Mouse (Mus musculus) MEL (cell line): ENCODE results near the gene Atad1. TPM values are rescaled to one million over a fixed set of nuclear protein-coding genes. Genes with fewer than 3 reads are reported as not detected.

Source experiments
- DNase-seq: peaks from one replicate; pipeline ENCODE4 v3.0.0; 2011; ENCODE audit warnings: low read depth, low spot score
- H3K27ac ChIP-seq: 2 replicates; pipeline ENCODE4 v1.5.1; 2012; ENCODE audit warnings: low read depth, mild to moderate bottlenecking, control low read depth, low read length, moderate library complexity; ENCODE audit not compliant: control insufficient read depth
- H3K27me3 ChIP-seq, 2 experiments: fragments of 150-350 bp in 1 of 2; sonication (generic) in 1 of 2; 2 replicates each; pipeline ENCODE4 v1.6.1; 2012; ENCODE audit warnings: low read length in 2 of 2, mild to moderate bottlenecking in 2 of 2, improper control_type of control experiment in 1 of 2, moderate library complexity in 1 of 2; ENCODE audit not compliant: insufficient read depth in 2 of 2, control insufficient read depth in 1 of 2
- H3K36me3 ChIP-seq, 2 experiments: 2 replicates each; pipeline ENCODE4 v1.6.1; 2012 to 2014; ENCODE audit warnings: low read length in 2 of 2, improper control_type of control experiment in 1 of 2, inconsistent platforms in 1 of 2, mild to moderate bottlenecking in 1 of 2; ENCODE audit not compliant: insufficient read depth in 2 of 2, control insufficient read depth in 1 of 2
- H3K4me1 ChIP-seq, 2 experiments: fragments of 150-350 bp in 1 of 2; sonication (generic) in 1 of 2; 2 replicates each; pipeline ENCODE4 v1.6.1; 2012; ENCODE audit warnings: low read length in 2 of 2, improper control_type of control experiment in 1 of 2, mild to moderate bottlenecking in 1 of 2; ENCODE audit not compliant: insufficient read depth in 2 of 2, control insufficient read depth in 1 of 2
- H3K4me3 ChIP-seq, 2 experiments: fragments of 150-350 bp in 1 of 2; sonication (generic) in 1 of 2; 2 replicates each; pipeline ENCODE4 v1.5.1; 2012; ENCODE audit warnings: low read depth in 2 of 2, low read length in 2 of 2, mild to moderate bottlenecking in 2 of 2, moderate library complexity in 2 of 2, control low read depth in 1 of 2, improper control_type of control experiment in 1 of 2; ENCODE audit not compliant: control insufficient read depth in 1 of 2, insufficient read depth in 1 of 2
- H3K79me2 ChIP-seq: 2 replicates; pipeline ENCODE4 v1.6.1; 2012; ENCODE audit warnings: mild to moderate bottlenecking, low read length, moderate library complexity; ENCODE audit not compliant: control insufficient read depth, poor library complexity, insufficient read depth
- H3K9ac ChIP-seq: 2 replicates; pipeline ENCODE4 v1.6.1; 2012; ENCODE audit warnings: low read depth, mild to moderate bottlenecking, control low read depth, low read length, moderate library complexity; ENCODE audit not compliant: control insufficient read depth, poor library complexity, severe bottlenecking
- H3K9me3 ChIP-seq: fragments of 150-350 bp; sonication (generic); replicated peaks from 2 replicates; pipeline ENCODE4 v1.6.1; 2012; ENCODE audit warnings: mild to moderate bottlenecking, low read length, improper control_type of control experiment, moderate library complexity; ENCODE audit not compliant: insufficient read depth
- BHLHE40 ChIP-seq: IDR thresholded peaks from 2 replicates; pipeline ENCODE4 v1.6.1; 2012; ENCODE audit warnings: low read depth, mild to moderate bottlenecking, inconsistent platforms, low read length, improper control_type of control experiment, borderline replicate concordance
- CHD1 ChIP-seq: IDR thresholded peaks from 2 replicates; pipeline ENCODE4 v1.6.1; 2012; ENCODE audit warnings: low read depth, mild to moderate bottlenecking, inconsistent platforms, low read length, improper control_type of control experiment
- CHD2 ChIP-seq: IDR thresholded peaks from 2 replicates; pipeline ENCODE4 v1.6.1; 2011; ENCODE audit warnings: low read length, improper control_type of control experiment
- CTCF ChIP-seq, 3 experiments: IDR thresholded peaks in 2 of 3; conservative IDR thresholded peaks in 1 of 3; 2 replicates each; pipeline ENCODE4 v1.5.1; 2011 to 2012; ENCODE audit warnings: low read length in 3 of 3, low read depth in 2 of 3, mild to moderate bottlenecking in 2 of 3, improper control_type of control experiment in 1 of 3, inconsistent platforms in 1 of 3, mixed read lengths in 1 of 3, moderate library complexity in 1 of 3; ENCODE audit not compliant: control insufficient read depth in 1 of 3, insufficient read depth in 1 of 3, poor library complexity in 1 of 3, severe bottlenecking in 1 of 3
- E2F4 ChIP-seq: IDR thresholded peaks from 2 replicates; pipeline ENCODE4 v1.6.1; 2011; ENCODE audit warnings: low read depth, low read length, improper control_type of control experiment, borderline replicate concordance
- ELF1 ChIP-seq: IDR thresholded peaks from 2 replicates; pipeline ENCODE4 v1.6.1; 2014; ENCODE audit warnings: low read depth, mild to moderate bottlenecking, inconsistent platforms, low read length, improper control_type of control experiment, moderate library complexity
- EP300 ChIP-seq, 2 experiments: IDR thresholded peaks; 2 replicates each; pipeline ENCODE4 v1.6.1; 2011; ENCODE audit warnings: improper control_type of control experiment in 2 of 2, low read length in 2 of 2, low read depth in 1 of 2, mild to moderate bottlenecking in 1 of 2
- ETS1 ChIP-seq: IDR thresholded peaks from 2 replicates; pipeline ENCODE4 v1.6.1; 2012; ENCODE audit warnings: low read depth, mild to moderate bottlenecking, inconsistent platforms, low read length, improper control_type of control experiment, moderate library complexity
- GABPA ChIP-seq: IDR thresholded peaks from 2 replicates; pipeline ENCODE4 v1.6.1; 2012; ENCODE audit warnings: low read depth, mild to moderate bottlenecking, inconsistent platforms, low read length, improper control_type of control experiment, moderate library complexity
- GATA1 ChIP-seq: IDR thresholded peaks from 2 replicates; pipeline ENCODE4 v1.6.1; 2011; ENCODE audit warnings: low read depth, low read length, improper control_type of control experiment
- HCFC1 ChIP-seq: IDR thresholded peaks from 2 replicates; pipeline ENCODE4 v1.6.1; 2012; ENCODE audit warnings: low read depth, mild to moderate bottlenecking, inconsistent platforms, low read length, improper control_type of control experiment, moderate library complexity
- JUND ChIP-seq: IDR thresholded peaks from 2 replicates; pipeline ENCODE4 v1.6.1; 2011; ENCODE audit warnings: low read depth, mild to moderate bottlenecking, improper control_type of control experiment, low read length
- KAT2A ChIP-seq: conservative IDR thresholded peaks from 2 replicates; pipeline ENCODE4 v1.6.1; 2012; ENCODE audit warnings: low read depth, low read length, improper control_type of control experiment, inconsistent platforms
- MAFK ChIP-seq: IDR thresholded peaks from 2 replicates; pipeline ENCODE4 v1.6.1; 2011; ENCODE audit warnings: low read depth, mild to moderate bottlenecking, low read length, improper control_type of control experiment, borderline replicate concordance
- MAX ChIP-seq: IDR thresholded peaks from 2 replicates; pipeline ENCODE4 v1.6.1; 2011; ENCODE audit warnings: low read length, improper control_type of control experiment
- MAZ ChIP-seq: IDR thresholded peaks from 2 replicates; pipeline ENCODE4 v1.6.1; 2012; ENCODE audit warnings: low read depth, mild to moderate bottlenecking, inconsistent platforms, low read length, improper control_type of control experiment
- MXI1 ChIP-seq: IDR thresholded peaks from 2 replicates; pipeline ENCODE4 v1.6.1; 2011; ENCODE audit warnings: mild to moderate bottlenecking, low read depth, low read length, improper control_type of control experiment
- MYB ChIP-seq: IDR thresholded peaks from 2 replicates; pipeline ENCODE4 v1.6.1; 2011; ENCODE audit warnings: mild to moderate bottlenecking, low read depth, low read length, improper control_type of control experiment
- NELFE ChIP-seq: IDR thresholded peaks from 2 replicates; pipeline ENCODE4 v1.6.1; 2011; ENCODE audit warnings: low read depth, low read length, improper control_type of control experiment
- NRF1 ChIP-seq: IDR thresholded peaks from 2 replicates; pipeline ENCODE4 v1.6.1; 2014; ENCODE audit warnings: low read depth, mild to moderate bottlenecking, inconsistent platforms, low read length, improper control_type of control experiment, moderate library complexity; ENCODE audit not compliant: poor library complexity, insufficient read depth, severe bottlenecking
- POLR2A ChIP-seq, 2 experiments: IDR thresholded peaks; 2 replicates each; pipeline ENCODE4 v1.6.1; 2011 to 2012; ENCODE audit warnings: low read length in 2 of 2, mild to moderate bottlenecking in 2 of 2, control low read depth in 1 of 2, improper control_type of control experiment in 1 of 2, low read depth in 1 of 2, moderate library complexity in 1 of 2; ENCODE audit not compliant: control insufficient read depth in 1 of 2, insufficient read depth in 1 of 2, poor library complexity in 1 of 2
- POLR2AphosphoS2 ChIP-seq: IDR thresholded peaks from 2 replicates; pipeline ENCODE4 v1.6.1; 2011; ENCODE audit warnings: low read length, improper control_type of control experiment
- POLR2AphosphoS5 ChIP-seq: IDR thresholded peaks from 2 replicates; pipeline ENCODE4 v1.6.1; 2012; ENCODE audit warnings: low read depth, borderline replicate concordance, mild to moderate bottlenecking, inconsistent platforms, low read length, moderate library complexity, mixed read lengths
- RAD21 ChIP-seq: IDR thresholded peaks from 2 replicates; pipeline ENCODE4 v1.6.1; 2011; ENCODE audit warnings: mild to moderate bottlenecking, low read depth, low read length, improper control_type of control experiment
- RCOR1 ChIP-seq: IDR thresholded peaks from 2 replicates; pipeline ENCODE4 v1.6.1; 2012; ENCODE audit warnings: low read depth, mild to moderate bottlenecking, inconsistent platforms, low read length, improper control_type of control experiment
- SIN3A ChIP-seq: IDR thresholded peaks from 2 replicates; pipeline ENCODE4 v1.6.1; 2012; ENCODE audit warnings: low read length, improper control_type of control experiment, inconsistent platforms
- SMC3 ChIP-seq: IDR thresholded peaks from 2 replicates; pipeline ENCODE4 v1.6.1; 2011; ENCODE audit warnings: low read depth, low read length, improper control_type of control experiment
- TAL1 ChIP-seq: IDR thresholded peaks from 2 replicates; pipeline ENCODE4 v1.6.1; 2012; ENCODE audit warnings: mild to moderate bottlenecking, inconsistent platforms, low read length, moderate library complexity, mixed read lengths
- TBP ChIP-seq: IDR thresholded peaks from 2 replicates; pipeline ENCODE4 v1.8.0; 2011; ENCODE audit warnings: low read depth, low read length, improper control_type of control experiment
- TCF12 ChIP-seq: IDR thresholded peaks from 2 replicates; pipeline ENCODE4 v1.6.1; 2014; ENCODE audit warnings: low read depth, mild to moderate bottlenecking, inconsistent platforms, low read length, improper control_type of control experiment, moderate library complexity
- UBTF ChIP-seq: IDR thresholded peaks from 2 replicates; pipeline ENCODE4 v1.6.1; 2012; ENCODE audit warnings: low read depth, mild to moderate bottlenecking, inconsistent platforms, low read length, improper control_type of control experiment, moderate library complexity, borderline replicate concordance; ENCODE audit not compliant: insufficient read depth
- USF1 ChIP-seq: IDR thresholded peaks from 2 replicates; pipeline ENCODE4 v1.6.1; 2014; ENCODE audit warnings: low read depth, mild to moderate bottlenecking, inconsistent platforms, low read length, improper control_type of control experiment, moderate library complexity
- USF2 ChIP-seq, 2 experiments: IDR thresholded peaks; 2 replicates each; pipeline ENCODE4 v1.6.1; 2011 to 2012; ENCODE audit warnings: improper control_type of control experiment in 2 of 2, low read length in 2 of 2, borderline replicate concordance in 1 of 2, inconsistent platforms in 1 of 2, low read depth in 1 of 2, mild to moderate bottlenecking in 1 of 2; ENCODE audit not compliant: insufficient read depth in 1 of 2
- ZC3H11A ChIP-seq: IDR thresholded peaks from 2 replicates; pipeline ENCODE4 v1.6.1; 2012; ENCODE audit warnings: low read depth, mild to moderate bottlenecking, inconsistent platforms, low read length, improper control_type of control experiment
- ZKSCAN1 ChIP-seq: IDR thresholded peaks from 2 replicates; pipeline ENCODE4 v1.6.1; 2012; ENCODE audit warnings: low read depth, mild to moderate bottlenecking, inconsistent platforms, low read length, improper control_type of control experiment, moderate library complexity
- ZMIZ1 ChIP-seq: IDR thresholded peaks from 2 replicates; pipeline ENCODE4 v1.6.1; 2012; ENCODE audit warnings: low read depth, mild to moderate bottlenecking, inconsistent platforms, low read length, improper control_type of control experiment, moderate library complexity
- polyA plus RNA-seq, 2 experiments: library from polyadenylated mRNA; stranded (reverse) in 1 of 2; unstranded in 1 of 2; fragments of >175 nt in 1 of 2; fragments of >200 nt in 1 of 2; gene quantifications; 2 replicates each; pipeline versions ENCODE4 v1.2.1 to v1.2.4; 2012; ENCODE audit warnings: low replicate concordance in 2 of 2, low read depth in 1 of 2; ENCODE audit not compliant: insufficient read length in 2 of 2, insufficient read depth in 1 of 2, missing spikeins in 1 of 2
- total RNA-seq: library from RNA; depleted of rRNA; stranded (reverse); fragments of 300-350 nt; gene quantifications from 2 replicates; pipeline ENCODE4 v1.2.3, GENCODE M21; 2012

The Atad1 gene
- total and polyA plus RNA-seq, 3 experiments: 35.8 to 48.4 TPM; not detected in 1

- Histone ChIP-seq H3K4me3 (peak overlapping the region; percentile 81 to 87), H3K27me3 (no peaks in the 10 kb centered on the region), H3K36me3 (peaks cover 2 to 20% of the 10 kb centered on the region in 2 experiments), H3K79me2 (peaks cover 32% of the 10 kb centered on the region), H3K9ac (peak overlapping the region; percentile 87), H3K9me3 (no peaks in the 10 kb centered on the region), H3K4me1 (peaks cover 0 to 16% of the 10 kb centered on the region in 2 experiments; a peak in 3 of 4 replicates), H3K27ac (peak overlapping the region; percentile 66)
- peak; percentile 91 for DNase-seq
- TF ChIP-seq JUND (no peak), MXI1 (peak; percentile 94), MAZ (peak; percentile 77; the same call in 1 of the 2 replicates), MAX (peak; percentile 91), TAL1 (no peak), RCOR1 (no peak), NELFE (peak; percentile 98), CTCF (IDR thresholded peaks at IDR 0.05 in 2 of 3, conservative IDR thresholded peaks at IDR 0.05 in 1 of 3; ENCODE audit: control insufficient read depth in 1 of 3, insufficient read depth in 1 of 3, low read depth in 2 of 3, low read length in 3 of 3, poor library complexity in 1 of 3, severe bottlenecking in 1 of 3) (no peak), POLR2AphosphoS2 (peak; percentile 97), GATA1 (no peak), TCF12 (peak; percentile 68), E2F4 (peak; percentile 20; the same call in 1 of the 2 replicates), CHD1 (no peak), CHD2 (no peak; the same call in 1 of the 2 replicates), KAT2A (peak; percentile 70; the same call in 1 of the 2 replicates), UBTF (0 out of 2 replicates have a peak, but pooled peaks have one; percentile 49), SIN3A (peak; percentile 89; the same call in 1 of the 2 replicates), RAD21 (no peak), MYB (no peak), SMC3 (no peak), POLR2A (IDR thresholded peaks at IDR 0.05; ENCODE audit: control insufficient read depth in 1 of 2, insufficient read depth in 1 of 2, low read depth in 1 of 2, low read length in 2 of 2, poor library complexity in 1 of 2) (peak; percentile 86 to 99), TBP (peak; percentile 35), USF1 (no peak), ZMIZ1 (no peak; the same call in 1 of the 2 replicates), HCFC1 (peak; percentile 89), NRF1 (peak; percentile 81), ZKSCAN1 (no peak), USF2 (IDR thresholded peaks at IDR 0.05; ENCODE audit: borderline replicate concordance in 1 of 2, insufficient read depth in 1 of 2, low read depth in 1 of 2, low read length in 2 of 2) (no peak), BHLHE40 (peak; percentile 15; the same call in 1 of the 2 replicates), ELF1 (peak; percentile 82), POLR2AphosphoS5 (no peak), ETS1 (0 out of 2 replicates have a peak, but pooled peaks have one; percentile 8), GABPA (no peak), MAFK (no peak), ZC3H11A (no peak), EP300 (IDR thresholded peaks at IDR 0.05; ENCODE audit: low read depth in 1 of 2, low read length in 2 of 2) (no peak)
These were observed 27.6 kb downstream of the Atad1 start for GRCm38 (mm10) chr19:32711761-32712541.
